Mouse (Mus musculus): Measurements from ENCODE around the gene Syne4.

Gene Syne4

DNA sequence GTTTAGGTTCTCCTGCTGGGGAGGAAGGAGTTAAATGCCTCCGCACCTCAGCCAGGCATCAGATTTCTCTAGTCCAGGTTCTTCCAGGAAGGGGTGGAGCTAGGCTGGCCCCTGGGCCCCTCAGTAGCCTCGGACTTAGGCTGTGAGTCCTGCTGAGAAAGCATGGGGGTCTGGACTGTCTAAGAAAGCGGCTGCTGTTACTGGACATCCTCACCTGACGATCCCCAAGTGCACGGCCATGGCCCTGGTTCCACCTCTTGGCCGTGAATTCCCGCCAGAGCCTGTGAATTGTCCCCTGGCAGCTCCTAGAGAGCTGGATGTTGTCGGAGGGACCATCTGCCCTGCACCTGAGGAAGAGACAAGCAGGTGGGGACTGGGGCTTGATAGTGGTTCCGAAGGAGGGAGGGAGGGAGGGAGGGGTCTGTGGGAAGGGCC lies at the start of gene Syne4:
Gene Syne4, plus strand, starts transcription at position 87 of the 435 bp plus-strand sequence.
- no peak for DNase-seq (ENCODE audit: low spot score in 2 of 2)

DNA sequence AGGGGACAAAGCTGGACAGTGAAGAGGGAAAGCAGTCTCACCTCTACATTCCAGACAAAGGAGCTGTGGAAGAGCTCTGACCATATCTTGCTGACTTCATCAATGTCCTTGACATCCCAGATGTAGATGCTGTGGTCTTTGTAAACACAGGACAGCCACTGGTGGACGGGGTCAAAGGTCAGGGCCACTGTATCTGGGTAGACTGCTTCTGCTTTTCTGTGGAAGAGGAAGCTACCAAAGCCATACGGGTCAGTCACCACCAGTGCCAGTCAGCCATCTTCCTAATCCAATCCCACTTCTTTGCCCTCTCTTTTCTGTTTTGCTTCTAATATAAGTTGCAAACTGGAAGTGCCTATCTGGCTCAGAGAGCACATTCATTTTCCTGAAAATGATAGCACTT lies 49.6 kb upstream of the Syne4 start:
- DNase-seq (ENCODE audit: low spot score in 2 of 2) = no peak

- no peak for DNase-seq (ENCODE audit: low spot score in 2 of 2)
These were observed 49.1 kb upstream of the Syne4 start for GRCm38 (mm10) chr7:30265531-30265930.

DNA sequence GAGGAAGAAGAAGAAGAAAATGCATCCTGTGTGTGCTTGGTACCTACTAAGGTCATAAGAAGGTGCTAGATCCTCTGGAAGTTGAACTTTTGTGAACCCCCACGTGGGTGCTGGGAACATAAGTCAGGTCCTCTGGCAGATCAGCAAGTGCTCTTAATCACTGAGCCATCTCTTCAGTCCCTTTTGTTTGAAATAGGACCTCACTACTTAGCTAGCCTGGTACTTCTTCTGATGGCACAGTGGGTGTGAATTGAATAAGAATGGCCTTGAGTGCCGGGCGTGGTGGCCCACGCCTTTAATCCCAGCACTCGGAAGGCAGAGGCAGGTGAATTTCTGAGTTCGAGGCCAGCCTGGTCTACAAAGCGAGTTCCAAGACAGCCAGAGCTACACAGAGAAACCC lies 48.7 kb upstream of the Syne4 start:
- no peak for DNase-seq (ENCODE audit: low spot score in 2 of 2)

- DNase-seq (ENCODE audit: low spot score in 2 of 2) = no peak
These were observed 47.8 kb upstream of the Syne4 start for GRCm38 (mm10) chr7:30266780-30267179.

GRCm38 (mm10) chr7:30269641-30270040 lies 45.0 kb upstream of the Syne4 start:
- DNase-seq (ENCODE audit: low spot score in 2 of 2) = no peak

DNA sequence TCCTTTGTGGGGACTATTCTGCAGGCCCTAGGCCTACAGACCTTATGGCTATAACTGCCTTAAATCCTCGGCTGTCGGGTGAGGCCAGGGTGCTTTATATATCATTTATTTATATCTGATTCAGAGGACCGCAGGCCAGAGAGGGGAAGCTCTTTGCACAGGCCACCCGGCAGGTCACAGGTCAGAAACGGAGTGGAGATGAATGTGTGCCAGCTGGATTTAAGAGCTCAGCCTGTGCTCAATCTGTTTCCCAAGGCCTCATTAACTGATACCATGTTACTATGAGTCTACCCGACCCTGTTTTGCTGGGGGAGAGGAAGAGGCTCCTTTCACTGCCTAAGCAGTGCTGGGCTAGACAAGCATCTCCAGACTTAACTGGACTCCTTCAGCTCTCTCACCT lies 40.2 kb upstream of the Syne4 start:
- DNase-seq (ENCODE audit: low spot score in 2 of 2) = no peak

DNA sequence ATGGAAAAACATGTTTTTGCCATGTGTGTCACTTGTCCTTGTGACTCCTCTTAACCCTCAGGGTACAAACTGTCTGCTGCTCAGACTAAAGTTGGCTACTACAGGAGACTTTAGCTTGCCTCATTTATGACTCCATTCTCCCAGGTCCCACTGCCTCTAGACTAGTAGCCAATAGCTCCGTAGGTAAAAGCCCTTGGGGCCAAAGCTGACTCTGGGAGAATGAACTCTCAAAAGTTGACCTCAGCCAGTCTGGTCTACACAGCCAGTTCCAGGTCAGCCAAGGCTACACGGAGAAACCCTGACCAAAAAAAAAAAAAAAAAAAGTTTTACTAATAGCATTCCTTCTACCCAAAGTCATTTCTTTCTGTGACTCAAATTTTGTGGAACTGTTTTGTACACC lies 35.7 kb upstream of the Syne4 start:
- DNase-seq (ENCODE audit: low spot score in 2 of 2) = no peak

DNA sequence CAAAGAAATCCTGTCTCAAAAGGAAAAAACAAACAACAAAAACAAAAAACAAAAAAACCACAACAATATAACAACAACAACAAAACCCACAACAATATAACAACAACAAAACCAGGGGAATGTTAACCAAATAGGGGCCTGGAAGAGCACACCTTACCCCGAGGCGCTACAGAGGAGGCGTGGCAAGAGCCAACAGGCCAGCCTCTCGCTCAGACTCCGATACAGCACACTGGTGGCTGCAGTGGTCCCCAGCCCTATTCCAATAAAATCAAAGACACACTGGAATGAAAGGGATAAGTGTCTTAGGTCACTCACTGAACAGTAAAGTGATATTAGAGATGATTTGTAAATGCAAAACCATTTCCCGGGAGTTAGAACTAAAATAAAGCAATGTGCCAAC lies 35.1 kb upstream of the Syne4 start:
- peak in 1 of 2 experiments; percentile 46 for DNase-seq (ENCODE audit: low spot score in 2 of 2)

DNA sequence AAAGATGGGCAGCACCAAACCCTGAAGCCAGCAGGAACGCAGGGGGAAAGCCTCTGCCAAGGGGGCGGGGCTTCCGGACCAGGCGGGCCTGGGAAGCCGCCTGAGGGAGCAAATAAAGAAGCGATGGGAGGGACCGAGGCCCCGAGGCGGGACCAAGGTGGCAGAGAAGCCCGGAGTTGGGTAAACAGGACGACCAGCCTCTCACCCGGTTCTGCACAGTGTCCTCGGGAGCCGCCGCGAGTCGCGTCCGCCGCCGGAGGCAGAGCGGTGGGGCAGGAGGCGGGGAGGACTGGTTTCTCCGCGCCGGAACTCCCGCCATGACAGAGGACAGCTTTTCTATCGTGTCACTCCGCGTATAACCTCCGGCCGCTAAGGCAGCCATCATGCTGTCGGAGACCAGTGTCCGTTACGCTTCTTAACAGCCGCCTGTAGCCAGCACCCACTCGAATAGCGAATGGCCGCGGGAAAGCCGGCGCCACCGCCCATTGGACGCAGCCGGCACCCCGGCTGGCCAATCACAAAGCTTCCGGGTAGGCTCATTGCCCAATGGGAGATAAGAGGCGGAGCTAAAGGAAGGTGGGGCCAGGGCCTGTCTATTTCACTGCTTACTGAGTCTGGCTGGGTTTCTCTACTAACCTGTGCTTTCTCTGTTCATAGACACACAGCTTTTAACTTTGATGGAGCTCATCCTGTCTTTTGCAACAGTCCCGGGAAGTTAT lies 34.5 kb upstream of the Syne4 start, which contains the start of the genes Thap8 and Wdr62:
Gene Thap8, plus strand, starts transcription at position 144 of the 719 bp plus-strand sequence.
Gene Wdr62, minus strand, starts transcription at position 469 of the 719 bp plus-strand sequence.
- DNase-seq (ENCODE audit: low spot score in 2 of 2) = peak; percentile 87 to 94

DNA sequence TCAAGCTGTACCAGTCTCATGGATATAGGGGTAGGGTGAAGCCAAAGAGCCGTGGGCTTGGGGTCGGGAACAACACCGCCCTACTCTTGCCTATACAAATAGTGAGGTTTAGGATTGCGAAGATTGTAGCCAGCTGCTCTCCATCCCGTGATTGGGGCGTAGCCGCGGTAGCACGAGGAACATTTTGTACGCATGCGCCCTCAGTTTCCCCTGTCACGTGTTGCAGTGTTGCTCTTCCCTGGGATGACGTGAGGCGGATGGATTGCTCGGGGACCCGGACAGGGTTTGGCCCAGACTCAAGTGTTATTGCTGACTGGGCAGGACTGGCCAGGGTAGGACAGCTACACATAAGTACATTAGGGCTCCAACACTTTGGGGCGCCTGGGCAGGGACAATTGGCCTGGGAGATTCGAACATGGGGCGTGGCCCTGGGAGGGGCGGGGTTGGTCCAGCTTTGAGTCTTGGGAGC lies 33.9 kb upstream of the Syne4 start:
- peak; percentile 66 to 80 for DNase-seq (ENCODE audit: low spot score in 2 of 2)

- DNase-seq (ENCODE audit: low spot score in 2 of 2) = no peak
These were observed 33.1 kb upstream of the Syne4 start for GRCm38 (mm10) chr7:30281522-30281921.

DNA sequence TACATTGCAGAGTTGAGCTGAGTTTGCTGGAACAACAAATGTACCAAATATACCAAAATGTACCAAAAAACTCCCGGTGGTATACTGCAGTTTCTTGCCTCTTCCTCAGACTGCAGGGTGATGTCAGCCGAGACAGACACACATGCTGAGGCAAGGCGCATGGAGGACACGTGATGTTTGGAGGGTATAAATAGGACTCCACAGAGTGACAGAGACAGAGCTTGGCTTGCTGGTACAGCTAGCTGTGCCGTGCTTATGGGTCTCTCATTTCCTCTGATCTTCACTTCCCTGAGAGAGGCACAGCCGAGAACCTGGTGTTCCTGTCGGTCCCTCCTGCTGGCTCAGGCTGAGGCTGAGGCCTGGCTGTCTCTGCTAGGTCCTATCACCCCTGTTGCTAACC lies 31.9 kb upstream of the Syne4 start:
- DNase-seq (ENCODE audit: low spot score in 2 of 2) = no peak

GRCm38 (mm10) chr7:30286701-30287410 lies 27.8 kb upstream of the Syne4 start:
- DNase-seq (ENCODE audit: low spot score in 2 of 2) = no peak

DNA sequence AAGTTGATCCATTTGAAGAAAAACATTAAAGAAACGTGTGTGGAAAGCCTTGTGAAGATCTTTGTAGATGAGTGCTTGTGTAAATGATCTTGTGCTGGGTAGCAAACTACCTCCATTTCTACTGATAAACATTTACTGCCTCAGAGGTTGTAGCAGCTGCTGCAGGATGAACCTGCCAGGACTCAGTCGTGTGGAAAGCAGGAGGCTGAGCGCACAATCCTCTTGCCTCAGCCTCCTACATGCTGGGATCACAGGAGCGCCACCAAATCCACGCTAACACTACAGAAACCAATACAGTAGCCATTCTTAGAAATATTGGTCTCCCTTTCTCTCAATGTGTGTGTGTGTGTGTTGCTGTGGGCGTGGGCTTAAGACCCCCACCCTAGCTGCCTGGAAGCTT lies 26.6 kb upstream of the Syne4 start:
- no peak for DNase-seq (ENCODE audit: low spot score in 2 of 2)

GRCm38 (mm10) chr7:30289071-30289713 lies 25.4 kb upstream of the Syne4 start:
- DNase-seq (ENCODE audit: low spot score in 2 of 2) = no peak

DNA sequence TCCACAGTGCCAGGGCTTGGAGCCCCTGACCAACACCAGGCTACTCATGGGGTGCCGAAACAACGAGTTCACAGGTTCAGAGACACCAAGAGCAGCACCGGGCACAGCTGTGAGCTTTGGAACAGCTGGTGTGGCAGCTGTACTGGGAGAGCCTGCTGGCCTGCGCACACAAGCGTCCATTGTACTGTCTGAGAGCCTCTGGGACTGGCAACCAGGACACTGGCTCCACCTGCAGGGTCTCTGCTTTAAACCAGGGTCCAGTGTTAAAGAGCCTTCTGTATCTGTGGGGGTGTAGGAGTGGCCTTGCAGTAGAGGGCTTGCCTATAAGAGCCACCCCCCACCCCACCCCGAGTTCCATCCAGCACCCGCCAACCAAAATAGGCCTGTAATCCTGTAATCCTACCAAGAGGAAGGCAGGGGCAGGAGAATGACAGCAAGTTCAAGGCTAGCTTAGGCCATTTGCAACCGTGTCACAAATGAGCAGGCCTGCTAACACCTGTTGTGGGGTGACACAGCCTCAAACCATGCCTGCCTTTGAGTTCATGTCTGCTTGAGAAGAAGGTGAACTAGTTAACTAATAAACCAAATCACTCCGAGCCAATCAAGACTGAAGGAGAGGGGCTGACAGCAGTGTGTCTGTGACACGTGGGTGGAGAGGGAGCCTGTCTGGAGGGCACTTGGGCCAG lies 24.8 kb upstream of the Syne4 start:
- no peak for DNase-seq (ENCODE audit: low spot score in 2 of 2)

DNA sequence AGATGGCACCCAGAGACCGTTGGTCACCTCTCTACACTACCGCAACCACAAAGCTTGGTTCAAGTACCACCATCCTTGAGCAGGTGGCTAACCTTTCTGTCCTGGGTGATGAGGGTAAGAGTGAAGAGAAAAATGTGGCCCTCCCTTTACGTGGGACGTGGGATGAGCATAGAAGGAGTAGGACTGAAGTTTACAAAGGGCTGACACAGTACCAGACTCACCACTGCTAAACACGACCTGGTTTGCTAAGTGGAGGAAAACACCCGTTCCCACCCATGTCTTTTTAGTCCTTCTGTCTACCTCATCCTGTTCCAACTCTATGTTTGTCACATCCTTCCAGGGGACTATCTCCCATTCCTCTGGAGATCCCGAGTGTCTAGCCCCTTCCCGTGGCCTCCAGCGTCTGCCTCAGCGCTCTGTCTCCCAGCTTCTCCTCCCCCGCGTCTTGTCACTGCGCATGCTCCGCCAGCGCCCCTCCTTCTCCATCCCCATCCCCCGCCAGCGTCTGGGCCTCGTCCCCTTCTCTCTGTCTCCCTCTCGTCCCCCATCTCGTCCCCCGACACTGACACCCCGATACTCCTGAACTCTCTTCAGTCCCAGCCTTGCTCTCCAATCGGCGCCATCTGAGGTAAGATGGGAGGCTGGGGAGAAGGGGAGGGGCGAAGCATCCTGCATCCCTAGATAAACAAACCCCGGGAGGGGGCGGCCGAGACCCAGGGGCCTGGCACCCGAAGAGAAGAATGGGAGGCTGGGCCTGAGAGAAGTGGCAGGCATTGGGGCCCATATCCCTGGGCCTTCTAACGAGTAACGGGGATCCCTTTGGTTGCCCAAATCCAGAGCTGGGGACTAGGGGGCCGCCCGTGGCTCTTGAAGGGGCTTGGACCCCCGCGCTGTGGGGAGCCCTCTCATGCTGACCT lies 23.1 kb upstream of the Syne4 start, which contains the start of gene Clip3:
Gene Clip3, plus strand, starts transcription at position 514 of the 917 bp plus-strand sequence.
- peak in 1 of 2 experiments; percentile 35 for DNase-seq (ENCODE audit: low spot score in 2 of 2)

DNA sequence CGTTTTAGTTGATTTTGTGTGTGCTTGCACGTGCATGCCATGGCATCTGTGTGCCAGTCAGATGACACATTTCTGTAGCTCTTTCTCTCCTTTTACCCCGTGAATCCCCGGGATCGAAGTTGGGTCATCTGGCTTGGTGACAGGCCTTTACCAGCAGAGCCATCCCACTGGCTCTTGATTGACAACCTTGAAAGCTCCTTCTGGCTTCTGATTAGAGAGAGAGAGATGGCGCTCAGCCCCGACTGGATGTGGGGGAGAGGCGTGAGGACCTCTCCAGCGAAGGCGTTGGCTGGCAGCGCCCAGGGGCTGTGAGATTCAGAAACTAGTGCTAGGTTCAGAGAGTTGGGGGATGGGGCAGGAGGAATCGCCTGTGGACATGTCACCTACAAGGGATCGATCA lies 20.8 kb upstream of the Syne4 start:
- DNase-seq (ENCODE audit: low spot score in 2 of 2) = no peak

GRCm38 (mm10) chr7:30294296-30294695 lies 20.3 kb upstream of the Syne4 start:
- no peak for DNase-seq (ENCODE audit: low spot score in 2 of 2)

GRCm38 (mm10) chr7:30295103-30295502 lies 19.5 kb upstream of the Syne4 start:
- no peak for DNase-seq (ENCODE audit: low spot score in 2 of 2)

Measured in spleen, postnatal 10 days (tissue).